Mouse (Mus musculus): ENCODE measurements around the gene Cab39l.
"Not testable (repeated sequence)": the region's sequence is repeated elsewhere in the genome, so short reads cannot be mapped to it uniquely, and the experiment has no call there.

The Cab39l gene

GRCm38 (mm10) chr14:59440558-59441471, at the start of gene Cab39l, which contains the start of gene Setdb2:
TSS of gene Cab39l (plus strand) at chr14:59440972.
TSS of gene Setdb2 (minus strand) at chr14:59440884.
- peak; percentile 95 for DNase-seq

- DNase-seq: no peak
Observed at GRCm38 (mm10) chr14:59395281-59395680, 45.5 kb upstream of the Cab39l start, which contains the start of gene Phf11c. TSS of gene Phf11c (minus strand) at chr14:59395381.

GRCm38 (mm10) chr14:59396999-59397398, 43.8 kb upstream of the Cab39l start:
- no peak for DNase-seq

- DNase-seq: not testable (repeated sequence)
Observed at GRCm38 (mm10) chr14:59414979-59415378, 25.8 kb upstream of the Cab39l start.

- no peak for DNase-seq
Observed at GRCm38 (mm10) chr14:59418171-59418570, 22.6 kb upstream of the Cab39l start.

- no peak for DNase-seq
Observed at GRCm38 (mm10) chr14:59422912-59423663, 17.7 kb upstream of the Cab39l start.

GRCm38 (mm10) chr14:59430556-59430955, 10.2 kb upstream of the Cab39l start:
- no peak for DNase-seq

GRCm38 (mm10) chr14:59433902-59434301, 6.9 kb upstream of the Cab39l start:
- DNase-seq: no peak

GRCm38 (mm10) chr14:59435206-59435605, 5.6 kb upstream of the Cab39l start:
- DNase-seq: no peak

- no peak for DNase-seq
Observed at GRCm38 (mm10) chr14:59437398-59437797, 3.4 kb upstream of the Cab39l start.

GRCm38 (mm10) chr14:59438505-59438904, 2.3 kb upstream of the Cab39l start:
- no peak for DNase-seq

- DNase-seq: no peak
Observed at GRCm38 (mm10) chr14:59440039-59440438, 733 bp upstream of the Cab39l start.

- no peak for DNase-seq
Observed at GRCm38 (mm10) chr14:59441472-59441805, 667 bp downstream of the Cab39l start.

- DNase-seq: no peak
Observed at GRCm38 (mm10) chr14:59445421-59445820, 4.6 kb downstream of the Cab39l start.

- DNase-seq: no peak
Observed at GRCm38 (mm10) chr14:59447981-59448380, 7.2 kb downstream of the Cab39l start.

GRCm38 (mm10) chr14:59466503-59466902, 25.7 kb downstream of the Cab39l start:
- no peak for DNase-seq

- no peak for DNase-seq
Observed at GRCm38 (mm10) chr14:59467798-59468197, 27.0 kb downstream of the Cab39l start.

- no peak for DNase-seq
Observed at GRCm38 (mm10) chr14:59470781-59471180, 30.0 kb downstream of the Cab39l start.

- DNase-seq: peak; percentile 6
Observed at GRCm38 (mm10) chr14:59478699-59479098, 37.9 kb downstream of the Cab39l start.

GRCm38 (mm10) chr14:59485247-59485810, 44.6 kb downstream of the Cab39l start:
- DNase-seq: no peak

- no peak for DNase-seq
Observed at GRCm38 (mm10) chr14:59492376-59492775, 51.6 kb downstream of the Cab39l start.

- DNase-seq: no peak
Observed at GRCm38 (mm10) chr14:59497928-59498327, 57.2 kb downstream of the Cab39l start.

GRCm38 (mm10) chr14:59504831-59505230, 64.1 kb downstream of the Cab39l start:
- DNase-seq: no peak
